8 mouse cellular contexts compared by ENCODE assay signal in the genomic region with DNA sequence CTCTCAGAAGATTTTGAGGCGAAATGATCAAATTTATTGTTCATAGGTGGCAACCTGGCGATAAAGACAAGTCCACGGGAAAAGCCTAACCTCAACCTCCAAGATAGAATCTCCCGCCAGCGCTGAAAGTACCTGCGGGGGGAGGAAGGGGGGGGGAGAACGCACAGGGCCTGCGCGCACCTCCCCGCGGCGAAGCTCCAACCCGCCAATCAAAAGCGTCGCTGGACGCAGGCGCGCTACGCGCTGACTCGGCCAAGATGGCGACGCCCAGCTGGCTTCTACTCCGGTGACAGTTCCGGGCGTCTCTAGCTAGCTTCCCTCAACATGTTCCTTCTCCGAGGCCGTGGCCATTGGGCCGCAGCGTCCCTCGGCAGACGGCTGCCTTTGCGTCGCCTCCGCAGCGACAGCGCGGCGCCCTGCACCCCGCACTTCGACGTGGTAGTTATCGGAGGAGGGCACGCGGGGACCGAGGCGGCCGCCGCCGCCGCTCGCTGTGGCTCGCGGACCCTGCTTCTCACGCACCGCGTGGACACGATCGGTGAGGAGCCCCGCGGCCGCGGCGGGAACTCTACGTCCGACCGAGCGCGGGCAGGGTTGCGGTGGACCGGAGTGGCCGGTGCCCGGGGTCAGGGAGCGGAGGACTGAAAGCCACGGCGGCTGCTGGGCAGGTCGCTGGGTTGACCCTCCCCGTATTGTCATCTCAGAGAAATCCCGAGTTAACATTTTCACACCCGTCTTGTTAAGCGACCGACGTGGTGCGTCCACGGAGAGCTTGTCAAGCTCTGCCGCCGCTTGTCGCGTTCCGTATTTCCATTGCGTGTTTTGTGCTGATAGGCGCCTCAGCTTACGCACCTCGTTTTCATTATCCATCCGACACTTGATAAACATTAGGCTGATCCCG. TPM values are rescaled to one million over a fixed set of nuclear protein-coding genes. Genes with fewer than 3 reads are reported as not detected.
DNase-seq lines count a peak whose midpoint lies in the region; ATAC-seq lines count a peak whose summit lies in the region.

A gene (plus strand): TSS at position 236 of the 901 bp plus-strand sequence.
A gene (minus strand): TSS at position 814 of the 901 bp plus-strand sequence.

- peak; percentile 94 for ATAC-seq in hindbrain, embryonic 16.5 days

- peak within 1 kb of the TSS; percentile 95 for H3K27ac ChIP-seq in hindbrain, embryonic 16.5 days (ENCODE audit: low read depth, low read length)
- H3K27ac ChIP-seq in macrophage, result peak within 1 kb of the TSS; percentile 33

- H3K9me3 ChIP-seq in hindbrain, embryonic 16.5 days (ENCODE audit: control insufficient read depth, low read length), result no peaks in the 10 kb centered on the region

- peaks cover 17% of the 10 kb centered on the region for H3K27me3 ChIP-seq in hindbrain, embryonic 16.5 days (replicated peaks; ENCODE audit: control insufficient read depth, insufficient read depth, low read length)

- H3K79me2 ChIP-seq in macrophage (ENCODE audit: inconsistent target), result peaks cover 36% of the 10 kb centered on the region

- peak within 1 kb of the TSS; percentile 72 for H3K4me2 ChIP-seq in hindbrain, embryonic 16.5 days (ENCODE audit: low read length)

- under 1% methylated on average over 93 of the region's 96 CpGs for WGBS in hindbrain, embryonic 16.5 days
- under 1% methylated on average over 89 of the region's 96 CpGs for WGBS in macrophage (ENCODE audit: missing documents)

- H3K36me3 ChIP-seq in hindbrain, embryonic 16.5 days (ENCODE audit: control insufficient read depth, insufficient read depth, low read length), result peaks cover 11% of the 10 kb centered on the region
- peaks cover 8% of the 10 kb centered on the region for H3K36me3 ChIP-seq in macrophage (ENCODE audit: inconsistent target)

- peak within 1 kb of the TSS; percentile 91 for H3K9ac ChIP-seq in hindbrain, embryonic 16.5 days (ENCODE audit: low read depth, low read length)

- DNase-seq in R1 (ENCODE audit: low read depth, low spot score), result peak; percentile 89
- peak; percentile 94 for DNase-seq in cerebellum, postnatal 25 days
- DNase-seq in frontal cortex, postnatal 36 days (ENCODE audit: low spot score in 2 of 2), result peak; percentile 87 to 89
- peak; percentile 85 to 91 for DNase-seq in left cerebral cortex, adult 18-20 months (ENCODE audit: low spot score in 2 of 2)
- DNase-seq in right cerebral cortex, adult 18-20 months, result peak; percentile 89
- peak; percentile 63 for DNase-seq in urinary bladder, postnatal 10 days (ENCODE audit: low spot score)

- H3K4me3 ChIP-seq in hindbrain, embryonic 16.5 days (ENCODE audit: low read length), result peak within 1 kb of the TSS; percentile 96
- H3K4me3 ChIP-seq in macrophage (ENCODE audit: inconsistent target), result peak within 1 kb of the TSS; percentile 65

- peaks cover 10% of the 10 kb centered on the region for H3K4me1 ChIP-seq in hindbrain, embryonic 16.5 days (ENCODE audit: control insufficient read depth, insufficient read depth, low read depth, low read length)

RNA-seq across cellular contexts. Expression of the first gene that starts in this region (rescaled TPM):
- 27.9 and 30.0 TPM in 2 replicates for polyA plus RNA-seq in hindbrain, embryonic 16.5 days (2015; fragmentation: Nextera tagmentation; extraction: Ambion mirVana)
- total RNA-seq in left cerebral cortex, adult 18-20 months (2021), result 10 to 100 TPM; 25.3 to 25.7 TPM
- 100 to 1,000 TPM in 7 of 26 experiments, 10 to 100 TPM in 19; 34.7 to 125 (median 77.7) TPM for total RNA-seq in macrophage (2018; cell fraction: chromatin; rRNA removed)
- 10 to 100 TPM in 19 of 26 experiments, 1 to 10 TPM in 7; 7.1 to 16.2 (median 12.1) TPM for total RNA-seq in macrophage (2018; cell fraction: cytosol; rRNA removed)
- total RNA-seq in macrophage (2018; cell fraction: nucleus; rRNA removed), result 10 to 100 TPM; 17.7 to 63.0 (median 34.4) TPM
- polyA plus RNA-seq in macrophage (2018), result 14.3 to 17.0 TPM (median 16.3 TPM) in 3 replicates

RNA-seq across cellular contexts. Expression of the second gene that starts in this region (rescaled TPM):
- 1.8 and 2.3 TPM in 2 replicates for polyA plus RNA-seq in hindbrain, embryonic 16.5 days (2015; fragmentation: Nextera tagmentation; extraction: Ambion mirVana)
- under 1 TPM in 1 of 2 experiments, not detected in 1; 0.42 TPM for total RNA-seq in left cerebral cortex, adult 18-20 months (2021)
- under 1 TPM in 1 of 26 experiments, not detected in 25; 0.85 TPM for total RNA-seq in macrophage (2018; cell fraction: chromatin; rRNA removed)
- under 1 TPM in 7 of 26 experiments, not detected in 19; 0.15 to 0.29 (median 0.19) TPM for total RNA-seq in macrophage (2018; cell fraction: cytosol; rRNA removed)
- 1 to 10 TPM in 2 of 26 experiments, under 1 TPM in 2, not detected in 22; 0.75 to 1.2 (median 0.94) TPM for total RNA-seq in macrophage (2018; cell fraction: nucleus; rRNA removed)
- polyA plus RNA-seq in macrophage (2018), result not detected in 3 replicates

Comparison
In these comparisons a context has a peak if more than half of its experiments do, and no peak if none do; other contexts are left out.
1. Peak in every context shown above with its lines: DNase-seq, ATAC-seq, H3K4me3 ChIP-seq and H3K27ac ChIP-seq.